Mouse (Mus musculus): ENCODE data around the gene Gas2l2.

GRCm38 (mm10) chr11:83471766-83472165 lies 42.5 kb upstream of the Gas2l2 start:
- TF ChIP-seq POLR2A (IDR thresholded peaks at IDR 0.05; ENCODE audit: borderline replicate concordance, low read depth, low read length) (no peak), CTCF (IDR thresholded peaks at IDR 0.05; ENCODE audit: low read depth, low read length) (no peak)
